Mouse (Mus musculus) c-Kit-positive CD71-negative TER-119-negative erythroid progenitor cells, embryonic 14.5 days (primary cell): ENCODE data around the gene Lhfpl2.

Experiments
- DNase-seq: peaks from one replicate; pipeline ENCODE4 v3.0.0-alpha.2; 2013; ENCODE audit warnings: low read depth

Lhfpl2 gene

DNA sequence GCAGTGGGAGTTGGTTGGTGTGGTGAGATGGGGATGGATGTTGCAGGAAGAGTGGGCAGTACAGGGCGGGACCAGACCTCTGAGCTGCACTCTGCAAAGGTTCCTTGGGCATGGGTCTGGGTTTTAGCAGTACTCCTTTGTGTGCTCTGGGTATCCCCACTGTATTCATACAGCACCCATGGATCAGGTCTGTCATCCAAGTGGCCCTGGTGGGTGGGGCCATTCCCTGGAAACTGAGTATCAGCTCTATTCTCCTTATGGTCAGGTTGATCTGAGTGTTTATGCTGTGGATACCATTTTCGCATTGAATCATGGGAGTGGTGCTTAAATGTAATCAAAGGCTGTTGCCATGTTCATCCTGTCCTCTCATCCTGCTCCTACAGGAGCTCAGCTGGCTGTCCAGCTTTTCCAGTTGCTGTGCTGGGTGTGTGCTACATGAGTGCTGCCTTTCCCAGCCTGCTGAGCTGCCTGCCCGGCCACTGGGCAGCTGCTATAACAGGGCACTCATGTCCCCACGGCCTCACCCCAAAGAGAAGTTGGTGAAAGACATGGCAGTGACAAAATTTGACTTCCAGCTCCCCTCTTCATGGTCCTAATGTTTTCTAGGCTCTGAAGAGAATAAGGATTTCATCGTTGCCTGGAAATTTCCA, 9.2 kb downstream of the Lhfpl2 start:
- DNase-seq, result no peak

DNA sequence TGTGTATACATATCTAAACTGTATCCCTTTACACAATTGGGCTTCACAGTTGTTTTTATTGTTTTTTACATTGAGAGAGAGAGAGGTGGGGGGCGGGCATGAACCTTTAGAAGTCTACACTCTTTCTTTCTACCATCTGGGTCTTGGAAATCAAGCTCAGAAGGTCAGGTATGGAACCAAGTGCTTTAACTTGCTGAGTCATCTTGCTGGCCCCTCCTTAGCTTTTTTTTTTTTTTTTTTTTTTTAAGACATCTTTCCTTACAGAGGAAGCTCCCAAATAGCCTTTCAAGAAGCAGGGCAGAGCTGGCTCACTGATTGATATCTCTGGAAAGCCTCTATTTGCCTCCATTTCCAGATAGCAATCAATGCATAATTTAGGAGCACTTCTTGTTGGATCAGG, 10.7 kb downstream of the Lhfpl2 start:
- DNase-seq, result no peak

DNA sequence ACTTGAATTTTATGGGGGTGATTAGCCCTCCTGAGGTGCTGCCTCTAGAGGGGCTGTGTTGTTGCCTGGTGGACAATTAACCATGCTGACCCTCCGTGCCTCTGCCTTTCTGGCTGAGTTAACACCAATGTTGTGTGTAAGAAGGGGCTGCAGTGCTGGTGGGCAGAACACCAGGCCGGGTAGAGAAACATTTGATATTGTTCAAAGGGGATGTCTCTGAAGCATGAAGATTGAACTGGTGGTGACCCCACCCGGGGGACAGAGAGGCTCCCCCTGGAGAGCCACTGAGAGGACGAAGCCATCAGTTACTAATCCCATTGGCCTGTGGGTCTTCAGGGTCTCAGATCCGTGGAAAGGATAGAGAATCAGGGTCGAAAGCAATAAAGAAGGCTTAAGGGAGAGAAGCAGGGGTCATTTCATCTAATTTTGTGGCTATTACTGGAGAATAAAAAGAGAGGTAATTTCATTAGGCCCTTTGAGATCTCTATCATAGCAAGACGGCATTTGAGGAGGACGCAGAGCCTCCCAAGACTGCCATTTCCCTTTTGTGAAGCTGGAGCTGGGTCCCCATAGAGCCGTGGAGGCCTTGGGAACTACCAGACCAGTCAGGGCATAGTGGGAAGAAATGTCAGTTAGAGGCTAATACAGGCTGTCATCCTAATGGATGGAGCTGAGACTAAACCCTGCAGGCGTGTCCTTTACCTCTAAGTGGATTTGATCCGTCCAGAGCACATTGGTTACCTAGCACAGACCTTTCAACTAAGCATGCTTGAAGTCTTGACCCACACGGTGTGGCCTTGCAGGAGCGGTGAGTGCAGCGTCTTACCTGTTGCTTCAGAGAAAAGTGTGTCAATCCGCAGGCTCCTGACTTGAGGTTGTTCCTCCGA, 12.1 kb downstream of the Lhfpl2 start:
- DNase-seq, result no peak

DNA sequence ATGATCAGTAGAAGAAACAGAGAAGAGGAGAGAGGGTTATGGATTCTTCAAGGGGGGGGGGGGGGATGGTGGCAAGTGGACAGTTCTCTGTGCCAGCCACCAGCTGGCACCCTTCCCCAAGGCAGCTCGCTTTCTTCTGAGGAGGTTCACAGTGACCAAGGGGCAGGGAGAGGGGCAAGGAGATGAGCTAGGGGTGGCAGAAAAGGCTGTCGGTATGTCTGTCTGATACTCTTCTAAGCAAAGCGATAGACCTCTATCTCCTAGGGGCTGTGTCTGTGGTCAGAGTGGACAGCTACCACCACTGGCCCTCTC, 12.7 kb downstream of the Lhfpl2 start:
- no peak for DNase-seq

DNA sequence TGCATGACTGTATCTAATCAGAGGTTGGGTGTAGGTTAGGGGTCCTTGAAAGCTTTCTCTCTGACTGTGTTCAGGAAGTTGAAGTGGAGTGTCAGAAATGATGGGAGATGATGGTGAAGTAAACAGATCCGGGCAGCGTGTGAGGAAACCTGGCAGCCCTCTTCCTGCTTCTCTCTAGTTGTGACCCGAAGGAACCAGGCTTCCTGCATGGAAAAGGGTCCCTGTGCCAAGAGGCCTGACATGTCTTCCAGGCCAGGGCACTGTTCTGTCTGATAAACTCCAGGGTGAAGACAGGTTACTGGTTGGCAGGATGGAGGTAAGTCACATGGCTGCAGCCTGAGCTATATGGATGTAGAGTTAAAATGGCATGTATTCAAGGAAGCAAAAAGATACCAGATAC, 13.3 kb downstream of the Lhfpl2 start:
- no peak for DNase-seq

DNA sequence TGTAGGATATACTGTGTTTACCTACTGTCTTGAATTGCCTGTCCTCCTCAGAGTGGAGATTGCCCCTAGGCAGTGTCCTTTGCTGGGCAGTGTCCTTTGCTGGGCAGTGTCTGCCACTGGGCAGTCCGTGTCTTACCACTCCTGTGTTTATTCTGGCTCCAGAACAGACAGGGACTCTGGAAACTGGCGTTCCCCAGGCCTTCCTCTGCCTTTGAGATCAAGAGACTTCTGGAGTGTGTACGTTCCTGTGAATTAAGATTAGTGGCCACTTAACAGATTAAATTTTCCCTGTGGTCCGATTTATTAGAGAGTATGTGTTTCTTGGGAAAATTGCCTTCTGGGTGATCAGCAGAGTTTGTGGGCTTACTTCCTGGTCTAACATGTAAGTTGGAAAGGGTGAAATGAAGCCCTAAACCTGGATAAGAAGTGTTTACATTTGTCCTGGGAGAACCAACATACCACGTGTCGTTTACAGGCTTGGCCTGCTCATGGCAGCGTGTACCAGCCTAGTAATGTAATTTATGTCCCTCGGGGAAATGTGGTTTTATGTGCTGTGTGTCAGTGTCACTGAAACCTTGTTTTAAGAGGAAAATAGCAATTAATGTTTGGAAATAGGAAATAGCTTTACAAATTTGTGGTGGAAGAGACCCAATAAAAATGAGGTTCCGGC, 15.6 kb downstream of the Lhfpl2 start:
- no peak for DNase-seq

DNA sequence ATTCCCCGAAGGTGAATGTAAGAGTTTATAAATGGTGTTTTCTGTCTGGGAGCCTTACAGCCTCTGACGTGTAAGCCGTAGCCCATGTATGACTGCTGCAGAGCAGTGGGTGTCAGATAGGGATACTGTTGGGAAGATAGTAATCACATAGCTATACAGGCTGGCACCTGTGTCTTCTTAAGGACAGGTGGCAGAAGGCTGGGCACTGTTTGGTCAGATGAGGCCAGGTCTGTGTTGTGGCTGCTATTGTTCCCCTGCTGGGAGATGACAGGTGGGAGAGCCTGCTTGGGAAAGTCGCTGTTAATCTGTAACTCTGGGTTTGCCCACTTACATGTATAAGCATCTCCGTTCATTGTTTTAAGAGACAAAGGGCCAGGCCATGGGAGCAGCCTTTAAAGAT, 16.1 kb downstream of the Lhfpl2 start:
- DNase-seq, result no peak

DNA sequence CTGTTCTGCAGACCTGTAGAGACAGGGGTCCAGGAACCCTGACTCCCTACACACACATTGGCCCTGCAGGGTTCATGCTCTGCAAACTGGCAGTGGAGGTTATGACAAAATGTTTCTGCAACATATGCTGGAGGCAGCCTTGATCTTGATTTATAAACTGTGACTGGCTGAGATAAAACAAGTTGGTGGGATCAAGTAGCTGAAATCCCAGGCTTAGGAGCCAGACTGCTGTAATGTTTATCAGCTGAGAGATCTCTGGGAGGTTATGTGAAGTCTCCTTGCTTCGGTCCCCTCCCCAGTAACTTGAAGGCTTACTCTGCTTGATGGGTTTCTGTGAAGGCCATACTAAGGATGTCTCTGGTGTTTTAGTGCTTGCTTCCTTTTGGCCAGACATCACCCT, 17.6 kb downstream of the Lhfpl2 start:
- DNase-seq, result no peak

DNA sequence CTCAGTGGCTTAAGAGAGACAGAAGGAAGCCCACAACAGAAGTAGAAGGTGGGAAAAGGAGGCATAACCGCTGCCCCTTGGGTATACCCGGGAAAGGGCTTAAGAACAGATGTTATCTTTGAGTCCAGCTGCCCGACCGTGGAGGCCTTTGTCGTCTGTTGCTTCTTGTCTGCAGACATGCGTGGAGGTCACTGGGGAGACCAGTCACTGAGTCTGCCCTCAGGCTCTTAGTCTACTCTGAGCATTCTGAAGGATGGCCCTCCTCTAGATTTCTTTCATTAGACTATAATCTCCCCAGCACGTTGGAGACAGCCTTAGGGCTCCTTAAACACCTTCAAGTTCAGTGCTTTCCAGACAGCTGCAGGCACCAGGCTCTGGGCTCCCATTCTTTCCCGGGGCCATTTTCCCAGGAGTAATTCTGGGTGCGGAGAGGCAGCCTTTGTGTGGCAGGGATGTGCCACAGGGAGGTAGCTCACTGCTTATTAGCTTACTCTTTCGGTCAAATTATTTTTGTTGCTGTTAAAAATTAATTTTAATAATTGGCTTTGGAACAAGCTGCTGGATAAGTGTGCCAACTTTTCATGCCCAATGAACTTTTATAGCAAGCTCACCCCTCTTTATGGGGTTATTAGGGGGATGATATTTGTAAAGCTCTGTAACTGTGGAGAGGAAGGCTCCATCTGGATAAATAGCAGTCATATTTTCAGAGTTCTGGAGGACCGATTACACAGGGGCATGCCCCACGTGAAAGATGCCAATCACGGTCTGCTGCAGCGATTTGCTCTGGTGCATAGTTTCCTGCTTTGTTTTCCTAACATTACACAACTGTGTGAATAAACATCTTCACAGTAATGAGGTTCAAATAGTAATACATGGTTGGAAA, 19.8 kb downstream of the Lhfpl2 start:
- DNase-seq, result no peak

DNA sequence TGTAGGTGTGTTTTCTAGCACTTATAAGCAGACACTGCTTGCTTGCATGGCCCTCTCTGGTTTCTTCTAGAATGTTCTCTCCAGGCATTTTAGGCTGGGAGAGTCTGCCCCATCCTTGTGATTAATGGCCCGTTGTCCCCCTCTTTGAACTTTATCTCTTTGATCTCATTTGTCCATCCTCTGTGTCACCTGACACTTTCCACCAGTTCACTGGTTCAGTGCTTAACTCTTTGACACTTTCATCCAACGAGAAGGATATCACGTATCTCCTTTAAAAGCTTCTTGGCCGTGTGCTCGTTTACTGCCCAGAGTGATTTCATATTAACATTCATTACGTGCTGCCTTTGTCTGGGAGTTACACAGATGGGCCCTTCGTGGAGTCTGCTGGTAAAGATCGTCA, 25.6 kb downstream of the Lhfpl2 start:
- DNase-seq, result no peak

DNA sequence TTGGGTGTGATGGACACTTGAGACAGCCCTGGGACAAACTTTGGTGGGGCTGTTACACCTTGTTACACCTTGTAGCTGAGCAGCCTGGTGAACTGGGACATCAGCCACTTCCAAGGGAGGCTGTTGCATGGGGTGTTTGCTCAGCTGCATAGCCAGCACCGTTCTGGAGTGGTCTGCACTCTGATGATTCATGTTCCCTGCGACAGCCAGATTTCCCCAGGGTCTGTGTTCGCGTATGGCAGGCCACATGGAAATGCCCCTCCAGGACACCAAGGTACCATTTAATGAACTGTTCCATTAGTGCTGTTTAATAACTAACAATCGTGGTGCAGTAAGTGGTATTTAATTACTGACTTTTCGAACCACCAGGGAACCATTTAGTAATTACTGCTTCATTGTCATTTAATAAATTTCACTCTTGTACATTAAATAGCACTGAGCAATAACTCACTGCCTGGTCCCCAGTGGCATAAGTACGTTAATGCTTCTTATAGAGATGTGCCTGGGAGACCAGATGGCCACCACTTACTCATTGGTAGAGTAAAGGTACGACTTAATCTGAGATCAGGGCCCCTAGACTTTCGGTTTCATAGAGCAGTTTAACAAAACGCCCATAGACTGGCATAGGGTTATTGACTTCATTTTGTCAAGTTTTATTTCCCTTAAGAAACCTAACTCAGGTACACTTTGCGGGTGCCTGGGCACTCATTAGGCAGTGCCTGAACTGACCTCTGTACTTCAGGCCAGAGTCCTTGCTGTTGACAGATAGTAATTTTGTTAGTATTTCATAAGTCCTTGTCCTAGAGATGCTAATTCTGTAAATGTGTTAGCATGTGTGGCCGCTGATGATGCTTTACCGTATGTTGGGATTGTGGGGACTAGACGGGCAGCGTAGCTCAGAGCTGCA, 26.9 kb downstream of the Lhfpl2 start:
- DNase-seq, result no peak

DNA sequence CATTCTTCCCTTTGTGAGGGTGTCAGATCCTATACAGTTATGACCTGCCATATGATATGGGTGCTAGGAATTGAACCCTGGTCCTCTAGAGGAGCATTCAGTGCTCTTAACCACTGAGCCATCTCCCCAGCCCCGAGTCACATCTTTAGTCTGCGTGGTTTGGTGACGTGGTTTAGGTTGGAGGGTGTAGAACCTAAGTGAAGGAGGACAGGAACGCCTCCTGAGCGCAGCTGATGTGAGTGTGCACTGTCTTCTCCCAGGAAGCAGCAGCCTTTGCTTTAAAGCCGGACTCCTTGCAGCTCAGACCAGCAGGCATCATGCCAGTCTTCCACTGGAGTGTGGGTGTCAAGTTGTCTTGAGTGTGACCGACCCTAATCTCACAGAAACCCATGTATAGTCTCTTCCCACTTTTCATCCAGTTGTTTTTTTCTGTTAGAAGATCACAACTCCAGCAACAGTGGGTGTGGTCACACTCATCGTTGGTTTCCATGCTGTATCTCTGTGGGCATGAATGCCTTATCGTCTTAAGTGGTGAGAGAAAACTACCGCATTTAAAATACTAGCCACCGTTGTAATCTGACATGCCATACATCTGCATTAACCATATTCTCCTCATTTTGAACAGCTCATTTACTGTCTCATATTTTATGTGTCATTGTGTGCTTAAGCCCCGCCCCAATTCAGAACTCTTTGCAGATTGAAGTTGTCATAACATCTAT, 28.7 kb downstream of the Lhfpl2 start:
- DNase-seq, result peak; percentile 17

DNA sequence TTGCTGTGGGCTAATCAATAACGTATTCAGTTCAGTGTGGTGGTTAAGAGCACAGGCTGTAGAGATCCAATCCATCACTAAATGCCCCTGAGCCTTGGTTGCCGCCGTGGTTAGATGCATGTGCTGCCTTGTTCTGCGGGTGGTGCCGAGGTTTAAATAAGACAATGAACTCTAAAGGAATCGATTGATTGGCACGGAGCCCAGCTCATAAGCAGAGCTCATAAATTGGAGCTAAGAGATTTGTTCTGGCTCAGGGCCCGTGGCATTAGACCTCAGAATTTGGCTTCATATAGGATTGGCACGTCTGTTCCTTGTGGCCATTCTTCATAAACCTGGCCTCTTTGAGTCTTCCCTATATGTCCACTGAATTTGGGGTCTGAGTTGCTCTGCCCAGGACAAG, 29.5 kb downstream of the Lhfpl2 start:
- no peak for DNase-seq

DNA sequence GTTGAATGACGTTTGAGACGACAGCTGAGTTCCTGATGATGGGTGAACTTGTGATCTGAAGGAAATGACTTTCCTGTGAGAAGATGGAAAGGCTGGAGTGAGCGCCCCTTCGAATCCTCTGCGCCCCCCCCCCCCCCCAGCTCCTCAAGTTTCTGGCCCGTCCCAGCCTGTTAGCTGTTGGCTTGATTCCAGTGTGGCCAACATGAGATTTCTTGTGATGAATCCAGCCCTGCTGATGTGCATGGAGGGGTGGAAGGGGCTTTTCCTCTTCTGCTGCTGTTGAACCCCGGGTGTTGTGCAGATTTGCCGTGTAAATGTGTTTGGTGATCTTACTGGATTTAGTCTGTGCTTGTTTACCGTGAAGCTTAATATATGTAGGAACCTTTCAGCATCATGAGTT, 31.2 kb downstream of the Lhfpl2 start:
- DNase-seq, result no peak

DNA sequence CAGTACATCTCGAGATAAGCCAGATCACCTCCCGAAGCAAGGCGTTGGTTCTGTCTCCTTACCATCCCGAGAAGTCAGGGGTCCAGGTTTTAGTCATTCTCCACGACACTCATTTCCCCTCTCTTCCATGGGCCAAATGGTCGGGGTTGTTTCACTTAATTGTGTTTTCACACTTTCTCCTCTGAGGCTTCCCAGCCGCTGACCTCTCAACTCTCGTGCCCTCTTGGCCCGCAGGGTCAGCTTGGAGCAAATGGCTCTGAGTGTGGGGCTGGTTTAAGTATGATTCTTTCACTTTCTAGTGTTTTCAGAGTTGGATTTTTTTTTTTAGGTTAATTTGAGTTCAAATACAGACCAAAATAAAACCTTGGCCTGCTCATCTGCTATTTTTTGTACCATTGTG, 31.7 kb downstream of the Lhfpl2 start:
- no peak for DNase-seq

DNA sequence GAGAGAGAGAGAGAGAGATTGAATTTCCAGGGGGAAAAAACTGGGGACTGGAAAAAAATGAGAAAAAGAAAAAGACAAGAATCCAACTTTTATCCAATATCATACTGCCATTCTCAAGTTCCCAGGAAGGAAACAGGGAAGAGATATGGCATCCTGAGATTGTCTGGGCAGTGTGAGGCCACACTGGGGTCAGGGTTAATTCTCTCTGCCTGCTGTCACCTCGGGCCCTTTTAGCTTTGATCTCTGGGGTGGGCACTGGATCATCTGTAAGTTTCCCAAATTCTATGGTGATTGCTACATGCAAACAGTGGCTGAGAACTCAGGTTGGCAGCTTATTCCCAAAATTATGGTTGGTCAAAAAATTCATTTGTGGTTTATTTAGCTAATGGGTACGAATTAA, 33.8 kb downstream of the Lhfpl2 start:
- DNase-seq, result no peak

DNA sequence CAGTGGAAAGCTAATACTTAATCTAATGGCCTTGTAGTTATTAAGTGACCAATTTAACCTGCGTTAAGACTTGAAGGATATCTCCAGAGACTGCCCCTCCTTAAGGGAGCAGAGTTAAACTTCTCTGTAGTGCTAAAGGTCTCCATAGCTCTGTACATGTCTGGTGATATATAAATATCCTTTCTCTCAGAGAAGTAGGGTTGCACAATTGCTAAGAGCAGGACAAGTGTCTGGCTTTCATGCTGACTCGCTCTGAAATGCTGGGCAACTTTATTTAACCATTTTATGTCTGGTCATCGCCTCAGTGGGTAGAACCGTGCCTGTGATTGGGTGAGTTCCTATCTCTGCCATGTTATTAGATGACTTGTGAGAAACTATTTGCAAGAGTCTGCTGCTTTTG, 36.6 kb downstream of the Lhfpl2 start:
- no peak for DNase-seq

DNA sequence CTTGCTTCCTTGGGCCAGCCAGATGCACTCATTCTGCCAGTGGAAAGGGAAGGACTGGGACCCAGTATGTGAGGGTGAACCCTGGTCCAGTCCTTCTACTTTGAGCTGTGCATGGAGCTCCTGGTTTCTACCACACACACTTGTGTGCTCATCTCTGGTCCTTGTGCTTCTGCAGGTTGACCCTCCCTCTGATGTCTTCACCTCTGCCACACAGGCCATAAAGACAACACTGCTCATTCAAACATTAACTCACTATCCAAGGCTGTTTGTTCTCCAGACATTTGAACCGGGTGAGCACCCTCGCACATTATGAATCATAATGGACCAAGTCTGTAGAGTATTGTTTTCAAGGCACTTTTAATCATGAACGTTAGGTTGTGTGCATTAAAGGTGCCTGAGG, 37.0 kb downstream of the Lhfpl2 start:
- no peak for DNase-seq

DNA sequence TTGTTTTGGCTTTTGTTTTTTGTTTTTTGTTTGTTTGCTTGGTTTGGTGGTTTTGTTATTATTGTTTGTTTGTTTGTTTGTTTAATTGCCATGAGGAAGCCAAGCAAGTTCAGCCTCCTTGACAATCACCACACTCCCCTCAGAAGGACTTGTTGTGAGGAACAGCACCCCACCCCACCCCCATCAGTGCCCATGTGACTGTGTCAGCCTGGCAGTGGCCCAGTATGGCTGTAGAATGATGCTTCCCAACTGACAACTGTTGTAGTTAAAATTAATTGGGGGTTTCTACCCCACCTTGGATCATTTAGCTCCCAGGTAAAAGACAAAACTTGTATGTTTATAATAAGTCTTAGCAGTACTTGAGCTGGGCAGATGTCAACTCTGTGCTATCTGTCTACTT, 37.6 kb downstream of the Lhfpl2 start:
- no peak for DNase-seq

DNA sequence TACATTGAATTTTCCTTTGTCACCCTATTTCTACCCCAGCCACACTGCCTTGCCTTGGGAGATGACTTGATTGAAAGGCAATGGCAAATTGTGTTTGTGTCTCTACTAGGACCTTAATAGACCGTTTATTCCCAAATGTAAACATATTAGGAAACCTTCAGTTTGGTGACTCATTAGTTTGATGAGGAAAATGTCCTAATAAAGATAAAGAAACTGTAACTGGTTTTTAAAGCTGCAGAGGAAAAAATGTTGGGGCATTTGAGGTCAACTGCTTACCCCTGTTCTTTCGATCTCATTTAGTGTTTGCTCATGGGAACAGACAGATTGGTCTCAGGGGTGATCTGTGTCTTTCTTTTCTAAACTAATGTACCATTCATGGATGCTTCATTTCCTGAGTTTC, 40.1 kb downstream of the Lhfpl2 start:
- no peak for DNase-seq
